Mouse (Mus musculus) lung, adult 2 months (tissue): ENCODE measurements at regions not wholly inside any gene's neighbourhood (a gene's known extent, or its start where the extent isn't known, plus 50 kb on each side); places are given as distances from the start of the nearest gene placed in this dataset.

Experiments
- CTCF ChIP-seq: fragments of 200-500 bp; IDR thresholded peaks from 2 replicates; pipeline ENCODE4 v1.5.1; 2011; ENCODE audit warnings: mild to moderate bottlenecking, low read length, control low read depth; ENCODE audit not compliant: insufficient read depth
- POLR2A ChIP-seq: fragments of 200-500 bp; IDR thresholded peaks from 2 replicates; pipeline ENCODE4 v1.6.1; 2011; ENCODE audit warnings: low read depth, mild to moderate bottlenecking, control low read depth, low read length, borderline replicate concordance; ENCODE audit errors: extremely low read depth

- TF ChIP-seq POLR2A, result no peak
- no peak for TF ChIP-seq CTCF
Measured at GRCm38 (mm10) chr12:106139927-106140326, 129.9 kb downstream of the Vrk1 start.
